Mouse (Mus musculus) ovary, postnatal 10 days (tissue): ENCODE measurements at regions not wholly inside any gene's neighbourhood (a gene's known extent, or its start where the extent isn't known, plus 50 kb on each side); places are given as distances from the start of the nearest gene placed in this dataset.
A peak's percentile ranks its signal among the peaks of the same experiment; 100 is the strongest.

Experiments
- DNase-seq: peaks from one replicate; pipeline ENCODE4 v3.0.0; 2022; ENCODE audit warnings: low spot score

- DNase-seq, result no peak
Observed at GRCm38 (mm10) chr13:30085446-30085845, 50.8 kb upstream of the Mboat1 start.

GRCm38 (mm10) chr13:30085005-30085404 lies 51.3 kb upstream of the Mboat1 start:
- peak; percentile 62 for DNase-seq

- no peak for DNase-seq
Observed at GRCm38 (mm10) chr13:30084386-30084785, 51.9 kb upstream of the Mboat1 start.

- DNase-seq, result no peak
Observed at GRCm38 (mm10) chr13:30083949-30084348, 52.3 kb upstream of the Mboat1 start.

GRCm38 (mm10) chr13:30082761-30083160 lies 53.5 kb upstream of the Mboat1 start:
- DNase-seq, result no peak

- DNase-seq, result no peak
Observed at GRCm38 (mm10) chr13:30080705-30081474, 55.4 kb upstream of the Mboat1 start.

- DNase-seq, result no peak
Observed at GRCm38 (mm10) chr13:30074517-30075064, 61.7 kb upstream of the Mboat1 start.

- DNase-seq, result no peak
Observed at GRCm38 (mm10) chr13:30074069-30074468, 62.2 kb upstream of the Mboat1 start.

GRCm38 (mm10) chr13:30069397-30069796 lies 66.9 kb upstream of the Mboat1 start:
- no peak for DNase-seq

GRCm38 (mm10) chr13:30067581-30068375 lies 68.5 kb upstream of the Mboat1 start:
- DNase-seq, result no peak

- no peak for DNase-seq
Observed at GRCm38 (mm10) chr13:30065520-30065919, 70.8 kb upstream of the Mboat1 start.

GRCm38 (mm10) chr13:30063741-30064140 lies 72.5 kb upstream of the Mboat1 start:
- DNase-seq, result no peak

GRCm38 (mm10) chr13:30062285-30062684 lies 74.0 kb upstream of the Mboat1 start:
- DNase-seq, result no peak

GRCm38 (mm10) chr13:30055141-30055645 lies 69.3 kb upstream of the E2f3 start:
- no peak for DNase-seq

- no peak for DNase-seq
Observed at GRCm38 (mm10) chr13:30051891-30052550, 66.2 kb upstream of the E2f3 start.

- DNase-seq, result no peak
Observed at GRCm38 (mm10) chr13:30050745-30051508, 65.1 kb upstream of the E2f3 start.

GRCm38 (mm10) chr13:30048260-30048859 lies 62.5 kb upstream of the E2f3 start:
- DNase-seq, result no peak

GRCm38 (mm10) chr13:30046504-30047169 lies 60.8 kb upstream of the E2f3 start:
- DNase-seq, result no peak

- no peak for DNase-seq
Observed at GRCm38 (mm10) chr13:30046061-30046460, 60.2 kb upstream of the E2f3 start.

GRCm38 (mm10) chr13:30045225-30045624 lies 59.4 kb upstream of the E2f3 start:
- no peak for DNase-seq
